Mouse (Mus musculus) lung, embryonic 16.5 days (tissue): ENCODE data around the gene Pcf11. TPM values are rescaled to one million over a fixed set of nuclear protein-coding genes. Genes with fewer than 3 reads are reported as not detected.

Source experiments
- ATAC-seq: fragments of 200-750 bp; cut with Nextera tagmentation; 2 replicates; pipeline ENCODE4 v1.8.0; 2017; ENCODE audit warnings: low read depth, mild to moderate bottlenecking, moderate library complexity
- H3K27ac ChIP-seq: fragments of 300-500 bp; sonication (generic); 2 replicates; pipeline ENCODE4 v1.5.1; 2014; ENCODE audit warnings: mild to moderate bottlenecking, control low read depth, low read length
- H3K27me3 ChIP-seq: fragments of 300-500 bp; sonication (generic); 2 replicates; pipeline ENCODE4 v1.6.1; 2014; ENCODE audit warnings: low read depth, low read length, mixed read lengths; ENCODE audit not compliant: control insufficient read depth, insufficient read depth
- H3K36me3 ChIP-seq: fragments of 300-500 bp; sonication (generic); 2 replicates; pipeline ENCODE4 v1.6.1; 2014; ENCODE audit warnings: low read length; ENCODE audit not compliant: control insufficient read depth, insufficient read depth
- H3K4me1 ChIP-seq: fragments of 300-500 bp; sonication (generic); replicated peaks from 2 replicates; pipeline ENCODE4 v1.6.1; 2014; ENCODE audit warnings: low read length, mixed read lengths; ENCODE audit not compliant: control insufficient read depth, insufficient read depth
- H3K4me2 ChIP-seq: fragments of 300-500 bp; sonication (generic); 2 replicates; pipeline ENCODE4 v1.6.1; 2014; ENCODE audit warnings: low read depth, low read length, control low read depth
- H3K4me3 ChIP-seq: fragments of 300-500 bp; sonication (generic); 2 replicates; pipeline ENCODE4 v1.5.1; 2014; ENCODE audit warnings: mild to moderate bottlenecking, low read length, control low read depth
- H3K9ac ChIP-seq: fragments of 300-500 bp; sonication (generic); 2 replicates; pipeline ENCODE4 v1.6.1; 2014; ENCODE audit warnings: low read length, control low read depth
- H3K9me3 ChIP-seq: fragments of 300-500 bp; sonication (generic); 2 replicates; pipeline ENCODE4 v1.6.1; 2016; ENCODE audit warnings: low read length; ENCODE audit not compliant: control insufficient read depth
- WGBS: fragments of 180-500 bp; shearing (Covaris S2); extraction: QIAGEN DNeasy Blood & Tissue Kit; methylation state at CpG from one replicate; pipeline ENCODE4 v1.1.7; 2014; 5-methylcytosine and 5-hydroxymethylcytosine counted together
- polyA plus RNA-seq: library from polyadenylated mRNA; unstranded; fragments of >200 nt; fragmentation: Nextera tagmentation; extraction: Ambion mirVana; gene quantifications from 2 replicates; pipeline ENCODE4 v1.2.1, GENCODE M21; 2015

The Pcf11 gene
- polyA plus RNA-seq, 1 experiment from 2014 or later, result 17.7 TPM

DNA sequence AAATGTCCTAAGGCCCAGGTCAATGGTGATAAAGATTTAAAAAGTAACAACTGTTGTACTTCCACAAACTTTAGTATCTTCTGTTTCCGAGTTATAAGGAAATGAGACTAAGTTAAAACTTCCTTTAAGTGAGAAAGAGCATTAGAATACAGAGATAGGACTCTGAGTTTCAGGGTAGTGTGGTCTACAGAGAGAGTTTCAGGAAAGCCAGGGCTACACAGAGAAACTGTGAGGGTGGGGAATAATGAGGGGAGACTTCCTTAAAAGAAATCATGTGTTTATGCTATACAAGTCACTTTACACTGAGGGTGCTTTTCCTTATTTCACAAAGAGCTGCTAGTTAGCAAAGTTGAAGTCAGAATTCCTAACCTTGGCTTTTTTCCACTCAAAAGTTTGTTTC, 16.4 kb downstream of the Pcf11 start:
- no peaks in the 10 kb centered on the region for H3K27me3 ChIP-seq
- peaks cover 34% of the 10 kb centered on the region for H3K36me3 ChIP-seq
- no peak overlapping the region for H3K27ac ChIP-seq
- 69% methylated on average over 1 of the region's 1 CpGs for WGBS
- no peak overlapping the region for H3K4me3 ChIP-seq
- no peaks in the 10 kb centered on the region for H3K4me1 ChIP-seq
- no peaks in the 10 kb centered on the region for H3K9me3 ChIP-seq
- H3K4me2 ChIP-seq, result no peak overlapping the region
- no peak overlapping the region for H3K9ac ChIP-seq
- ATAC-seq, result no peak

DNA sequence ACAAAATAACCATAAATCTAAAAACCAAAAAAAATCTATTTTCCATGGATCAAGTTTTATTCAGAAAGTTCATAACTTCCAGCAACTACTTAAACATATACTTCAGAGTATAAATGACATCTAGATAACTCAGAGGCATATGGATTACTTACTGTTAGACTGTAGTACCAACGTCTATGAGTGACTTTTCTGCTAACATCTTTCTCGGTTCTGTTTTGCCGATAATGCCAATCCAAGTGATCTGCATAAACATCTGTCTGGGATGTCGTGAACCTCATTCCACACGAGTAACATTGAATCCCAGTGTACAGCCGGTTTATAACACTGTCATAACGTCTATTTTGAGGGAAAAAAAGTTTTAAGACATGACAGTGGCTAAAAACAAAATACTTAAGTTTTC, 21.9 kb downstream of the Pcf11 start:
- H3K4me3 ChIP-seq, result no peak overlapping the region
- no peak overlapping the region for H3K4me2 ChIP-seq
- no peaks in the 10 kb centered on the region for H3K4me1 ChIP-seq
- 75% methylated on average over 7 of the region's 7 CpGs for WGBS
- no peak for ATAC-seq
- H3K9ac ChIP-seq, result no peak overlapping the region
- H3K36me3 ChIP-seq, result peaks cover 19% of the 10 kb centered on the region
- no peaks in the 10 kb centered on the region for H3K9me3 ChIP-seq
- H3K27me3 ChIP-seq, result no peaks in the 10 kb centered on the region
- no peak overlapping the region for H3K27ac ChIP-seq

DNA sequence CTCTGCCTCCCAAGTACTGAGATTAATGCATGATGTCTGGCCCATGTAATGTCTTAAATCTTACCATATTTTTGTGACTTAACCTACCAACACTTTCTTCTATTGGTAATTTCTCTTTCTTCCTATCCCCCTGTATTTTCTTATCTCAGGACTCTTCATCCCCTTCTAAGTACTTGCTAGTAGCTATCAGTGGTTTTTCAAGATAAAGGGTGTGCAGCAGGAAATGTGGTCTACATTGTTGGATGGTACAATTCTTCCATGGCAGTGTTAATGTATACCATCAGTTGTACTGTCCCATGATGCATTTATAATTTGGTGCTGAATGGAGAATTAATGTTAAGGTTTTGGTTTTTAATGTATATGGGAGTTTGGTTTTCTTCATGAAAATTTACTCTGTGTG, 27.4 kb downstream of the Pcf11 start:
- H3K27me3 ChIP-seq, result no peaks in the 10 kb centered on the region
- ATAC-seq, result no peak

DNA sequence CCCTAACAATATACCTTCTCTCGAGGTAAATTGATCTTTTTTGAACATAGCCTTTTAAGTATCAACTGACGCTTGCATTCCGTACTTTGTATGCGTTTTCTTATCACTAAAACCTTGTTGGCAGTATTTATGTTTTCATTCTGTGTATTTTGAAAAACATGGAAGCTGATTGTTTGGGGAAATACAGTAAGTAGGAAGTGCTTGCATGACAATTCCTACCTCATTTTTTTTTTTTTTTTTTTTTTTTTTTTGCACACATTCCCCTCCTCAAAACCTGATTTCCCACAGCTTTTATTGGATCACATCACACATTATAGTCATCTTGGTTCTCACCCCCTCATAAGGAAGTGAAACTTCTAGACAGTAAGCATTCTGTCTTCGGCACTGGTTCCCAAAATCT, 31.7 kb downstream of the Pcf11 start:
- ATAC-seq, result no peak
- peak overlapping the region; percentile 81 for H3K4me2 ChIP-seq
- no peak overlapping the region for H3K27ac ChIP-seq
- 82% methylated on average over 5 of the region's 5 CpGs for WGBS
- peak overlapping the region; percentile 94 for H3K4me3 ChIP-seq
- H3K36me3 ChIP-seq, result peaks cover 12% of the 10 kb centered on the region
- no peaks in the 10 kb centered on the region for H3K27me3 ChIP-seq
- peaks cover 15% of the 10 kb centered on the region for H3K4me1 ChIP-seq
- H3K9ac ChIP-seq, result no peak overlapping the region
- no peaks in the 10 kb centered on the region for H3K9me3 ChIP-seq

More for the DNA sequence above, 27.4 kb downstream of the Pcf11 start:
- H3K4me1 ChIP-seq, result peaks cover 8% of the 10 kb centered on the region
- no peak overlapping the region for H3K27ac ChIP-seq
- peaks cover 21% of the 10 kb centered on the region for H3K36me3 ChIP-seq
- H3K9me3 ChIP-seq, result no peaks in the 10 kb centered on the region
- no peak overlapping the region for H3K4me2 ChIP-seq
- no peak overlapping the region for H3K4me3 ChIP-seq
- no peak overlapping the region for H3K9ac ChIP-seq

DNA sequence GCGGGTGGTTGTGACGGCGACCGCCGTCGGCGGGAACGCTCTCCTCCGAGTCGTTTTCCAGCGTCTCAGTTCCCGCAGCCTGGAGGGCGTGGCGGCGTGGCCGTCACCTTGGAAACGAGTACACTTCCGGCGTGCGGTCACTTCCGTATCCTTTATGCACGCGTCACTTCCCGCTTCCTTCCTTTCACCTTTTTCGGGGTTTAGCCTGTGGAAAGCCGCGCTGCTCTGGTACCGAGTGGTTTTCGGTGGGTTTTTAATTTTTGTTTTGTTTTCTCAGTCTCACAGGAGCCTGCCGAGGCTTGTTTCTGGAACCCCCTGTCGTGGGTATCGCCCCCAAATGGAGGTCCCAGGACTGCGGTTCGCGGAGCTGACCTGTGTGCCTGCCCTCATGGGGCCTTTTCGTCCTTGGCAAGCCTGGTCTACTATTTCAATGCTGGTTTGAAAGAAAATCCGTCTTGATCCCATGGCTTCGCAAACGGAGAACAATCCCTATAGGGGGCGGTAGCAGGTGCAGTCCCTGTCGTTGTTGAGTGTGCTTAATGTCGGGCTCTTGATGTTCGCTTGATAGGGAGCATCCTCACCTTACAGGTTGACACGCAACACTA, 32.6 kb downstream of the Pcf11 start, which contains the start of gene Ankrd42:
TSS of gene Ankrd42 (minus strand) at position 122 of the 605 bp plus-strand sequence.
- peak within 1 kb of the TSS; percentile 98 for H3K4me2 ChIP-seq
- no peaks in the 10 kb centered on the region for H3K27me3 ChIP-seq
- H3K4me3 ChIP-seq, result peak within 1 kb of the TSS; percentile 94
- peak within 1 kb of the TSS; percentile 89 for H3K9ac ChIP-seq
- ATAC-seq, result peak; percentile 98
- 0% methylated on average over 44 of the region's 44 CpGs for WGBS
- peak within 1 kb of the TSS; percentile 72 for H3K27ac ChIP-seq
- peaks cover 9% of the 10 kb centered on the region; the same call in 1 of the 2 replicates for H3K36me3 ChIP-seq
- peaks cover 15% of the 10 kb centered on the region for H3K4me1 ChIP-seq
- H3K9me3 ChIP-seq, result no peaks in the 10 kb centered on the region

DNA sequence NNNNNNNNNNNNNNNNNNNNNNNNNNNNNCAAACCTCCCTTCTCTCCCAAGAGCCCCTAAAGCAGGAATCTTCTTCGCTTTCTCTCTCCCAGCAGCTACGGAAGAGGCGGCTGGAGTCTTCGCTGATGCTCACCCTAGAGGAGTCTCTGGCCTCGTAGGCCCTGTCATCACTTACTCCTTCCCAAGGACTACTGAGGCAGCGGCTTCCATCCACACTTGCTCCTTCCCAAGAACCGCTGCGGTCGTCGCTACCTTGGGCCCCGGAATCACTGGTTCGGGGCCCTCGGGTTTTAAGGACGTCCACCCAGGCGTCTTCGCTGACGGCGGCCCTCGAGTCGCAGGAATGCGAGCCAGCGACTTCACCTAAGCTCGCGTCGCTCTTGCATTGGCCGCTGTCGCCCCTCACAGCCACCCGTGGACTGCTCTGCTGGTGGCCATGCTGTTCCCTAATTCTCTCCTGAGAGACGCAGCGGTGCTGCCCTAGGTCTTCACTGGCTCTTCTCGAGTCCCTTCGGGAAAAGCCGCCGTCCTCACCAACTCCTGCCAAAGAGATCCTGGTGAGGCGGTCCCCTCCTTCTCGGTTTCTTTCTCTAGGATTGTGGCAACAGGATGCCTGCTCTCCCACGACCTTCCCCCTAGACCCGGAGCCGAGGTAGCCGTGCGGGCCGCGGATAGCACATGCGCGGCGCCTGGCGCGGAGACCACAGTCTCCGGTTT, 33.3 kb downstream of the Pcf11 start:
- Histone ChIP-seq H3K27ac (peak overlapping the region; percentile 31; the same call in 1 of the 2 replicates), H3K27me3 (no peaks in the 10 kb centered on the region), H3K9ac (peak overlapping the region; percentile 89), H3K9me3 (no peaks in the 10 kb centered on the region), H3K4me1 (peaks cover 15% of the 10 kb centered on the region), H3K4me2 (peak overlapping the region; percentile 98), H3K4me3 (peak overlapping the region; percentile 94), H3K36me3 (peaks cover 6% of the 10 kb centered on the region; the same call in 1 of the 2 replicates)
- peak; percentile 76 for ATAC-seq
- 2% methylated on average over 49 of the region's 49 CpGs for WGBS

DNA sequence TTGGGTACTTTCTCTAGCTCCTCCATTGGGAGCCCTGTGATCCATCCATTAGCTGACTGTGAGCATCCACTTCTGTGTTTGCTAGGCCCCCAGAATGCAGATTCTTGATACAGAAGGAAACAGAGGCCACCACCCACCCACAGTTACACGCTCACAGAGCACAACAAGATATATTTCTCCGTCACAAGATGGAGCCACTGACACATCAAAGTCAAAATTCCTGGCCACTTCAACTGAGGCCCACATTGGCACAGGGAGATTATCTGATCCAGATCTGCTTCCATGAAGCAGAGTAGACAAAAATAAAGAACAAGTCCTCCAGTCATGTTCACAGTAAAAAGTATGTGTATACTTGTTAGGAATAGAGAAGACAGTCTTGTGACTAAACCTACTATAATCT, 39.6 kb downstream of the Pcf11 start:
- no peaks in the 10 kb centered on the region for H3K36me3 ChIP-seq
- no peak for ATAC-seq
- no peak overlapping the region for H3K4me3 ChIP-seq
- H3K27ac ChIP-seq, result no peak overlapping the region
- H3K4me1 ChIP-seq, result no peaks in the 10 kb centered on the region
- WGBS, result 39% methylated on average over 2 of the region's 2 CpGs
- H3K9me3 ChIP-seq, result no peaks in the 10 kb centered on the region
- no peaks in the 10 kb centered on the region for H3K27me3 ChIP-seq
- H3K4me2 ChIP-seq, result no peak overlapping the region
- no peak overlapping the region for H3K9ac ChIP-seq

DNA sequence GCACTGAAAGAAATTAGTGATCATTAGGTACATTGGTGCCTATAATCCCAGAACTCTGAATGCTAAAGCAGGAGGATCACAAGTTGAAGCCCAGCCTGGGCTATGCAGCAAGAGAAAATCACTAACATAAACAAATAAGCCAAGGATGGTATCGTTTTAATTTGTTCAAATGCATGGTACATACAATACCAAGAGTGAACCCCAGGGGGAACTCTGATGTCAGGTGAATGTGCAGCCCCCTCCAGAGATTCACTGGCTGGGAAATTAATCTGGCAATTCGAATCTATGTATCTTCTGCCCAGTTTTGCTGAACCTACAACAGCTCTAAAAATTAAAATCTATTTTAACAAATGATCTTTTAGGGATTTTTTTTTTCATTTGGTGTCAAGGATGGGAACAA, 45.2 kb downstream of the Pcf11 start:
- no peaks in the 10 kb centered on the region for H3K4me1 ChIP-seq
- H3K4me2 ChIP-seq, result no peak overlapping the region
- H3K27ac ChIP-seq, result no peak overlapping the region
- H3K4me3 ChIP-seq, result no peak overlapping the region
- ATAC-seq, result no peak
- 51% methylated on average over 2 of the region's 2 CpGs for WGBS
- no peaks in the 10 kb centered on the region for H3K9me3 ChIP-seq
- no peaks in the 10 kb centered on the region for H3K27me3 ChIP-seq
- H3K36me3 ChIP-seq, result no peaks in the 10 kb centered on the region
- H3K9ac ChIP-seq, result no peak overlapping the region

DNA sequence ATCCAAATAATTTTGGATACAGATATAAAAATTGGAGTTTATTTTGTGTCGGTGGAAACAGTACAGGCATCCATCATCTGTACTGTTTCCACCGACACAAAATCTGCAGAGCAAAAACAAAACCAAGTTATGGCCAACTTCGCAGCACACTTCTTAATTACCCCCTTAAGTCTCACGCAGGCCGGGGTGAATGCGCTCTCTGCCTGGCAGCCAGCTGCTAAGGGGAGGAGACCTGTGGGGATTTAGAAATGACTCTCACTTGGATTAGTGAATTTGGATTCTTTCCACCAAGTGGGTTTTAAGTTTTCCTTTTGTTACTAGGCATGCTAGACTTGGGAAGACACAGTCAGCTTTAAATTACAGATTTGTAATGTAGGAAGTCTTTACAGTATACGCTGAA, 58.9 kb downstream of the Pcf11 start:
- ATAC-seq, result no peak
- Histone ChIP-seq H3K36me3 (no peaks in the 10 kb centered on the region), H3K27me3 (no peaks in the 10 kb centered on the region), H3K9me3 (no peaks in the 10 kb centered on the region), H3K4me1 (no peaks in the 10 kb centered on the region), H3K4me2 (no peak overlapping the region), H3K9ac (no peak overlapping the region), H3K4me3 (no peak overlapping the region), H3K27ac (no peak overlapping the region)
- WGBS, result 66% methylated on average over 7 of the region's 7 CpGs
